In the genomic region with DNA sequence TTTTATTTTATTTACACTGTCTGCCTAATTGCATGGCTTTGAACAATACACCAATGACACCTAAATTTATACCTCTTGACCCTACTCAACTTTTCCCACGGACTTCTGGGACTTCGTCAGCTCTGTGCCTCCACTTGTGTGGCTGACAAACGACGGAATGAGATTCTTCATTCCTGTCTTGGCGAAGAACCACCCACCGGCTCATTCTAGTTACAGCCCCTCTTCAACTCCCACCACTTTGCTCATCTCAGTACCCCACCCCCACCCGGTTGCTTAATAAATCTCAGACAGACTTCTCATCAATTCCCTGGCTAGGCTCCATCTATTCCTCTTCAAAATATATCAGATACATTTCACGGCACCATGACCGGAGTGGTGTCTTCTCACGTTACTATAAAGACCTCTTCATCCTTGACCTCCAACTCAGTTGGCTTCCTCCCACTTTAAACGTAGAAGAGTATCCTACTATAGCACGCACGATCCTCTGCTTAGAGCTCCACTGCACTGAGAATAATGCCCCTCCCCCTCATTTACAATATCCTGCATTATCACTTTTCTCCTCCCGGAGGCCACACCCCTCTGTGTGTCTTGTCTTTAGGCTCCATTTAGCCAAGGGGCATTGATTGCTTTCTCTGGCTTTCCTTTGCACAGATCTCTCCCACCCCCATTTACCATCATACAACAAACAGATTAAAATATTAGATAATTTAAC, we compare ENCODE assay signal across 8 mouse cellular contexts. TPM values are rescaled to one million over a fixed set of nuclear protein-coding genes. Genes with fewer than 3 reads are reported as not detected.
A peak's percentile ranks its signal among the peaks of the same experiment; 100 is the strongest.
DNase-seq lines count a peak whose midpoint lies in the region; ATAC-seq and TF ChIP-seq lines count a peak whose summit lies in the region.
"Had no signal": no experiment of that assay in that cellular context is flagged by ENCODE, and none has a peak within 500 bp of the region (broad histone marks: within the 10 kb centered on the region; RNA-seq: fewer than 3 reads in every experiment).

No protein-coding gene starts in this region.

- H3K4me2 ChIP-seq in lung, embryonic 14.5 days, result peak overlapping the region; percentile 63
- peak overlapping the region; percentile 53 for H3K4me2 ChIP-seq in forebrain, embryonic 16.5 days (ENCODE audit: low read length)
- H3K4me2 ChIP-seq in stomach, postnatal 0 days (replicated peaks; ENCODE audit: low read depth), result peak overlapping the region; percentile 1; the same call in 1 of the 2 replicates

- peak overlapping the region; percentile 27; the same call in 1 of the 2 replicates for H3K4me3 ChIP-seq in lung, embryonic 14.5 days (ENCODE audit: low read depth, low read length)
- peak overlapping the region; percentile 34 for H3K4me3 ChIP-seq in forebrain, embryonic 16.5 days (replicated peaks; ENCODE audit: low read length)
- no peak overlapping the region for H3K4me3 ChIP-seq in stomach, postnatal 0 days (ENCODE audit: low read depth, low read length)

- WGBS in lung, embryonic 14.5 days, result 20% methylated on average over 14 of the region's 14 CpGs
- WGBS in forebrain, embryonic 16.5 days, result 39% methylated on average over 14 of the region's 14 CpGs
- WGBS in stomach, postnatal 0 days, result 32% methylated on average over 14 of the region's 14 CpGs

- H3K36me3 ChIP-seq in lung, embryonic 14.5 days (ENCODE audit: insufficient read depth), result no peaks in the 10 kb centered on the region
- H3K36me3 ChIP-seq in forebrain, embryonic 16.5 days (ENCODE audit: control insufficient read depth, insufficient read depth), result no peaks in the 10 kb centered on the region
- no peaks in the 10 kb centered on the region for H3K36me3 ChIP-seq in stomach, postnatal 0 days (ENCODE audit: control insufficient read depth, insufficient read depth, low read length)

- ATAC-seq in lung, embryonic 14.5 days (ENCODE audit: insufficient read depth), result 0 out of 2 replicates have a peak, but pooled peaks have one; percentile 19
- peak; percentile 32 for ATAC-seq in forebrain, embryonic 16.5 days
- peak; percentile 50; the same call in 1 of the 2 replicates for ATAC-seq in megakaryocyte-erythroid progenitor cell, adult 5-6 weeks (replicated peaks; ENCODE audit: low FRiP score, low TSS enrichment, poor library complexity, severe bottlenecking)
- no peak for ATAC-seq in stomach, postnatal 0 days (ENCODE audit: low FRiP score, low TSS enrichment)

- TF ChIP-seq CTCF in lung, embryonic 14.5 days (IDR thresholded peaks at IDR 0.05; ENCODE audit: low read depth), result no peak
- no peak for TF ChIP-seq CTCF in stomach, postnatal 0 days (IDR thresholded peaks at IDR 0.05; ENCODE audit: low read depth)

- no peak for TF ChIP-seq EP300 in stomach, postnatal 0 days (optimal IDR thresholded peaks at IDR 0.05)

- peaks cover 6% of the 10 kb centered on the region; the same call in 1 of the 2 replicates for H3K4me1 ChIP-seq in lung, embryonic 14.5 days (ENCODE audit: insufficient read depth)
- H3K4me1 ChIP-seq in forebrain, embryonic 16.5 days (replicated peaks; ENCODE audit: control insufficient read depth, insufficient read depth, low read length), result peaks cover 11% of the 10 kb centered on the region
- no peaks in the 10 kb centered on the region for H3K4me1 ChIP-seq in stomach, postnatal 0 days (replicated peaks; ENCODE audit: control insufficient read depth, insufficient read depth)

- no peak for DNase-seq in lung, embryonic 14.5 days
- no peak for DNase-seq in lung, postnatal 25 days (ENCODE audit: low spot score)
- peak; percentile 3 for DNase-seq in stomach, postnatal 0 days (ENCODE audit: low spot score)
- no peak for DNase-seq in urinary bladder, postnatal 25 days (ENCODE audit: low spot score)
- DNase-seq in spleen, adult 12 weeks (ENCODE audit: low spot score), result no peak
- DNase-seq: gastrocnemius, postnatal 14 days had no signal

- H3K27ac ChIP-seq in lung, embryonic 14.5 days (ENCODE audit: low read depth), result no peak overlapping the region
- no peak overlapping the region for H3K27ac ChIP-seq in forebrain, embryonic 16.5 days (ENCODE audit: low read length)
- no peak overlapping the region for H3K27ac ChIP-seq in stomach, postnatal 0 days (replicated peaks)

- no peak overlapping the region for H3K9ac ChIP-seq in lung, embryonic 14.5 days
- H3K9ac ChIP-seq in forebrain, embryonic 16.5 days (replicated peaks; ENCODE audit: low read depth, low read length), result no peak overlapping the region
- no peak overlapping the region for H3K9ac ChIP-seq in stomach, postnatal 0 days (ENCODE audit: low read length)

- no peaks in the 10 kb centered on the region for H3K9me3 ChIP-seq in lung, embryonic 14.5 days (ENCODE audit: low read depth, low read length)
- H3K9me3 ChIP-seq in forebrain, embryonic 16.5 days (ENCODE audit: control insufficient read depth, low read length), result no peaks in the 10 kb centered on the region
- H3K9me3 ChIP-seq in stomach, postnatal 0 days (ENCODE audit: control insufficient read depth, low read length), result no peaks in the 10 kb centered on the region

- H3K27me3 ChIP-seq in lung, embryonic 14.5 days (ENCODE audit: insufficient read depth, low read length), result 0 out of 2 replicates have a peak, but pooled peaks cover 5% of the 10 kb centered on the region
- no peaks in the 10 kb centered on the region for H3K27me3 ChIP-seq in forebrain, embryonic 16.5 days (replicated peaks; ENCODE audit: control insufficient read depth, insufficient read depth, low read length)
- H3K27me3 ChIP-seq in stomach, postnatal 0 days (ENCODE audit: control insufficient read depth, insufficient read depth, low read length), result no peaks in the 10 kb centered on the region

RNA-seq across cellular contexts. Expression of gene Fcrl6, which starts 15.2 kb away (rescaled TPM):
- not detected in 2 replicates for polyA plus RNA-seq in lung, embryonic 14.5 days (2014; fragmentation: Nextera tagmentation; extraction: Ambion mirVana)
- not detected in 2 replicates for polyA plus RNA-seq in forebrain, embryonic 16.5 days (2015; fragmentation: Nextera tagmentation; extraction: Ambion mirVana)
- total RNA-seq in megakaryocyte-erythroid progenitor cell, adult 5-6 weeks (2014; fragmentation: Nextera tagmentation), result not detected in 2 replicates
- total RNA-seq in megakaryocyte-erythroid progenitor cell, adult 5-6 weeks (2017), result not detected in 2 replicates
- polyA plus RNA-seq in stomach, postnatal 0 days (2015; fragmentation: Nextera tagmentation; extraction: Ambion mirVana), result not detected in 2 replicates
- total RNA-seq: gastrocnemius, postnatal 14 days had no signal

RNA-seq across cellular contexts. Expression of gene Dusp23, which starts 15.2 kb away (rescaled TPM):
- polyA plus RNA-seq in lung, embryonic 14.5 days (2014; fragmentation: Nextera tagmentation; extraction: Ambion mirVana), result 10.2 and 10.7 TPM in 2 replicates
- polyA plus RNA-seq in forebrain, embryonic 16.5 days (2015; fragmentation: Nextera tagmentation; extraction: Ambion mirVana), result 6.2 TPM in 2 replicates
- 2.7 and 8.0 TPM in 2 replicates for total RNA-seq in megakaryocyte-erythroid progenitor cell, adult 5-6 weeks (2014; fragmentation: Nextera tagmentation)
- total RNA-seq in megakaryocyte-erythroid progenitor cell, adult 5-6 weeks (2017), result 0.76 and 1.6 TPM in 2 replicates
- polyA plus RNA-seq in stomach, postnatal 0 days (2015; fragmentation: Nextera tagmentation; extraction: Ambion mirVana), result 15.5 and 17.1 TPM in 2 replicates

RNA-seq across cellular contexts. Expression of gene Slamf8, which starts 27.2 kb away (rescaled TPM):
- not detected in 2 replicates for polyA plus RNA-seq in lung, embryonic 14.5 days (2014; fragmentation: Nextera tagmentation; extraction: Ambion mirVana)
- polyA plus RNA-seq in forebrain, embryonic 16.5 days (2015; fragmentation: Nextera tagmentation; extraction: Ambion mirVana), result not detected in 2 replicates
- total RNA-seq in megakaryocyte-erythroid progenitor cell, adult 5-6 weeks (2014; fragmentation: Nextera tagmentation), result not detected in 2 replicates
- not detected in 2 replicates for total RNA-seq in megakaryocyte-erythroid progenitor cell, adult 5-6 weeks (2017)
- polyA plus RNA-seq in stomach, postnatal 0 days (2015; fragmentation: Nextera tagmentation; extraction: Ambion mirVana), result 0.12 TPM in 1 of 2 replicates, not detected in the other
- total RNA-seq: gastrocnemius, postnatal 14 days had no signal

Comparison
In these comparisons a context has a peak if more than half of its experiments do, and no peak if none do; other contexts are left out.
1. H3K4me2 ChIP-seq: peak in every context shown above with its lines; median percentile 63 in lung, embryonic 14.5 days; 53 in forebrain, embryonic 16.5 days; 1 in stomach, postnatal 0 days.